Mouse (Mus musculus) lung, postnatal 0 days (tissue): ENCODE results near the gene Tln2.

Source experiments
- CTCF ChIP-seq: IDR thresholded peaks from 2 replicates; pipeline ENCODE4 v1.5.1; 2016; ENCODE audit warnings: antibody characterized with exemption, mild to moderate bottlenecking
- EP300 ChIP-seq: IDR thresholded peaks from 2 replicates; pipeline ENCODE4 v1.6.1; 2016; ENCODE audit warnings: antibody characterized with exemption, mild to moderate bottlenecking, control low read depth

GRCm38 (mm10) chr9:67476184-67476583 lies 83.3 kb downstream of the Tln2 start:
- TF ChIP-seq CTCF (no peak), EP300 (no peak)
